Mouse (Mus musculus) adrenal gland, adult (tissue): ENCODE data around the gene Clrn1.
A peak's percentile ranks its signal among the peaks of the same experiment; 100 is the strongest.
"Not testable (repeated sequence)": the region's sequence is repeated elsewhere in the genome, so short reads cannot be mapped to it uniquely, and the experiment has no call there.

Experiments used
- DNase-seq, 2 experiments: peaks; one replicate each; pipeline ENCODE4 v3.0.0; 2022 to 2023; ENCODE audit warnings: low spot score in 1 of 2; ENCODE audit not compliant: inconsistent age in 2 of 2

The Clrn1 gene

GRCm38 (mm10) chr3:58884801-58885573 is at the start of gene Clrn1:
Gene Clrn1, minus strand, starts transcription at chr3:58885340.
- no peak for DNase-seq

DNA sequence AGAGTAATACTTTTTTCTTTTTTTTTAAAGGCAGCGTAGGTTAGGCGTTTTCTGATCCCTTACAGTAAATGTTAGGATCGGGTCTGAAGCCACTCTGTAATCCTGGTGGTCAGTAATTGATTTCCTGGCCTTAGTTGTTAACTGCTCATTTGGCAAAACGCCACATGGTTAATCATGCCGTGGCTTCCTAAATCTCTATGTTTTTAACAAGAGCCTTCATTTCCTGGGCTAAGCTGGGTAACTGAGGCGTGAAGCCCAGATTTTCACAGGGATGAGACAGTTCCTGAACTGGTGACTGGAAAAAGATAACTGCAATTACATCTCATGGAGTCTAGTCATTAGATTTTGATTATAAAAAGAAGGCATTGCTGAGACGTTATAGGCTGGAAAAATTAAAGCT is 38.9 kb upstream of the Clrn1 start:
- no peak for DNase-seq

GRCm38 (mm10) chr3:58923140-58923539 is 38.0 kb upstream of the Clrn1 start:
- no peak for DNase-seq

DNA sequence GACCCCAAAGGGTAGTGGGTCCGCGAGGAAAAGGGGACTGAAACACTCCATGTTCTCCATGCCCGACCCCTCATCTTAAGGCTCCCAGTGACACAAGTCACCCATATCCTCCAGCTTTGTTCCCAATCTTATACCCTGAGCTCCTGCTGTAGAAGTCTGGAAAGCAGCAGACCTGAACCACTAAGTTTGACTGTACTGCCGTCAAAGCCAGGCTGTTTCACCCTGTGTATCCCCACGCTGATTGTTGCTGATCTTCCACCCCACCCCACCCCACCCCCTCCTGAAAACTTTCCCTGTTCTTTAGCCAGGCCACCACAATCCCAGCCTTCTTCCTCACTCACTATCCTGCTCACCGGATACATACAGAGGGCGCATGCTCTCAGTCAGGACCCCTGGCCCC is 37.5 kb upstream of the Clrn1 start:
- DNase-seq, result no peak

- no peak for DNase-seq
Measured at GRCm38 (mm10) chr3:58921316-58921715, 36.2 kb upstream of the Clrn1 start.

- DNase-seq, result no peak
Measured at GRCm38 (mm10) chr3:58904656-58905055, 19.5 kb upstream of the Clrn1 start.

DNA sequence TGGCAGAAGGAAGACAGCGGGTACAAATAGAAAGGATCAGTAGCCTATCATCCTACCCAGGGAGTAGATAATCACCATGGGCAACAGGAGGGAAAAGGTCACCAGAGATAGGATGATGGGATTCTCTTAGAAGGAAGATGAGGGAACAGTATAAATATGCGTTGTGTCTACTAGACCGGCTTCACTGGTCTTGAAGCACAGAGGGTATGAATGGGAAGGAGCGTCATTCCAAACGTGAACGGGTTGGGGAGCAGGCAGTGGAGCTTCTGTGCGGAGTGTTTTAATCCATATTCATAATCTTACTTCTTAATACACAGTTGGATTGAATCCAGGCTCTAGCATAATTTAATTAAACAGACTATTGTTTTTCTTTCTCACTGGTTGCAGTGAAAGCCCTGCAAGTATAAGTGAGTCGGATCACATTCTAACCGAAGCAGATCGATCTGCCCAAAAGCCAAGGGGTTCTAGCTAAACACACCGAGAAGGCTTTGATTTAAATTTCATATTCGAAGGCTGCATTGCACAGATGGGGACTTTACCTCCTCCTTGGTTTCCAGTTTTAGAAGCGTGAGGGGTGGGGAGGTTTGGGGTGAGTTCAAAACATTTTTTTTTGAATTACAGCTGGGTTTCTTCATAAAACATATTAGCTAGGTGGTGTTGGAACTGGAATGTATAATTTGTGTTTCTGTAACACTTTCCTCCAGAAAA is 17.1 kb upstream of the Clrn1 start:
- DNase-seq, result no peak

- no peak for DNase-seq
Measured at GRCm38 (mm10) chr3:58895131-58895530, 10.0 kb upstream of the Clrn1 start.

DNA sequence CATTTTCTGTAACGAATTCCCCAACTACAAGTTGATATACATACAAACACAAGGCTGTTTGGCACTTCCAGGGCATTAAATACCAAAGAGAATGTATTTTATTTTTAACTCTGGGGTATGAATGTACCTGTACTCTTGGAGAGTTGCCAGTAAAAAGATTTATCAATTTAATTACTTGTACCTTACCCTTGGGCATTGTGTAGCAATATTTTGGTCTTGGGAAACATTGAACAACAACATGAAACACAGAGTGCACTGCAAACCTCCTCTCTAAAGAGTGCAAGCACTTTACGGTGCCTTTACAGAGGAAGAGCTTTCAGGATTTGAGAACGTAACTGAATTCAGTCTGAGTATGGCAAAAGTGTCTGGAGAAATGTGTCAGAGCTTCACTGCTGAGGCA is 9.4 kb upstream of the Clrn1 start:
- no peak for DNase-seq

- DNase-seq, result no peak
Measured at GRCm38 (mm10) chr3:58889670-58890069, 4.5 kb upstream of the Clrn1 start.

DNA sequence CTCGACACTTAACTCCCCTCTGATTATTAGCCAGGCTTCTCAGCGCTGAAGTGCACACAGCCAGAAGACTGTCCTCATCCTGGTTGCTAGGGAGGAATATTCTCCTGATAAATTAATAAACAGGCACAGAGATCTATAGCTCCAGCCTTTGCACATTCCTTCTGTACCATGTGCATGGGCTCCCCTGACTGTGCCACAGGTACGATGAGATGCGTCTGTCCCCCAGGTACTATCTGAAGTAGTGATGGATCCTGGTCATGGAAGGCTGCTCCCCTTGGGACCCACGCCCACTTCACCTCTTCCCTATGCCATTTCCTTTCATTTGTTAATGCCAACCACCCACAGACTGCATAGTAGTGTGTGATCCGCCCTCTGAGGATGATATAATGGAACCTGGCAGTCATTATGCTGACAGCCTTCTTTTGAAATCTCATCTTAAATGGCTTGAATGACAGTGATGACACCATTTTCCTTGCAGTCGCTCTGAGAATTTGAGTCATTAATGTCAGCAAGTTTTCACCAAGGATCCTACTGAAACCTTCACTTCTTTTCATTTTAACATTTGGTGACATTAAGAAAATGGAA is 3.1 kb upstream of the Clrn1 start:
- no peak for DNase-seq

DNA sequence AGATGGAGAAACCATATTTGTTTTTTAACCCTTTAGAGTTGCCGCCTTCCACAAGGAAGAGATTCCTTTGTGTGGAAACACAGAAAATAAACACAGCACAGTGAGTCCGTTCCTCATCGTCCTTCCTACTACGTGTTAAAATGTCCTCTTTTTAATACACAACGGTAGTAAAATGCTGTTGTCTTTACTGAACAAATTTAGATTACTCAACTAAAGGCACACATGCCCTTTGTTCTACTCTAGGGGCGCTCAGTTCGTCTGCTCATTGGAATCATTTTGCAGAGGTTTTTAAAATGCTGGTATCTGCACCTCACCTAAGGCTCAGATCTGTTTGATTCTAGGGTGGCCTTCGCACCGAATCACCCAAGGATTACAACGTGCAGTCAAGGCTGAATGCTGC is 2.6 kb upstream of the Clrn1 start:
- DNase-seq, result no peak

- DNase-seq, result no peak
Measured at GRCm38 (mm10) chr3:58883511-58883907, 1.6 kb downstream of the Clrn1 start.

- peak; percentile 57 to 86 for DNase-seq
Measured at GRCm38 (mm10) chr3:58882878-58883510, 2.1 kb downstream of the Clrn1 start.

DNA sequence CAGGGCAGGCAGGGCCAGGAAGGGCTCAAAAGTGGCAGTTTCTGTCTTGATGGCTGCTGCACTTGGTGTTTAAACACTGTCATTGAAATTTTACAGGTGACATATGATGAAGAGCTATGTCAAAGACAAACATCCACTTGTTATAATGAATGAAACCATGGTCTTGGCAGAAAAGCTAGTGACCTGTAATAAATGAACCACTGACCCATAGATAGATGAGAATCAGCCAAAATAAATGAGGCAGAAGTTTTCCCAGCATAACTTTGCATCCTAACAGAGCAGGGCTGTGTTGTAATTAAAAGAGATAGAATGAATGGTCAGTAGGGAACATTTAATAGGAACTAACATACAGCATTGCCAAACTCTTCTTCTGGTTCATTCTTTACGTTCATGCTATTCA is 4.1 kb downstream of the Clrn1 start:
- no peak for DNase-seq

DNA sequence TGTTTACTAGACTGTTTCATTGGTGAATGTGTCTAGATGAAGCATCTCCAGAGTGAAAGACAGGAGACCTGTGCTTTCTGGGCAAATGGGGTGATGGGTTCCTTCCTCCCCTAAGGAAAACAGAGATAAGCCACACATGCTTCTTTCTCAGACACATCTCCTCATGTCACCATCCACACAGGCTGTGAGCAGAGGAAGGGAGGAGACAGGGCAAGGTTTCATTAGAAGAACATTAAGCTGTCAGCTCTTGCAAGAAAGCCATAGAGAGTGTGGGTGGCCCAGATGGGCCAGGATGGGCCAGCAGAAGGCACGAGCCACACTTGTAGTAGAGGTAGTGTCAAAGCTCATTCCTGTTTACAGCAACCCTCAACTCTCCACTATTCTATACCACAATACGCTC is 5.0 kb downstream of the Clrn1 start:
- DNase-seq, result no peak

GRCm38 (mm10) chr3:58871882-58872281 is 13.3 kb downstream of the Clrn1 start:
- not testable (repeated sequence) for DNase-seq

- DNase-seq, result peak in 1 of 2 experiments; percentile 47
Measured at GRCm38 (mm10) chr3:58865690-58866089, 19.4 kb downstream of the Clrn1 start.

DNA sequence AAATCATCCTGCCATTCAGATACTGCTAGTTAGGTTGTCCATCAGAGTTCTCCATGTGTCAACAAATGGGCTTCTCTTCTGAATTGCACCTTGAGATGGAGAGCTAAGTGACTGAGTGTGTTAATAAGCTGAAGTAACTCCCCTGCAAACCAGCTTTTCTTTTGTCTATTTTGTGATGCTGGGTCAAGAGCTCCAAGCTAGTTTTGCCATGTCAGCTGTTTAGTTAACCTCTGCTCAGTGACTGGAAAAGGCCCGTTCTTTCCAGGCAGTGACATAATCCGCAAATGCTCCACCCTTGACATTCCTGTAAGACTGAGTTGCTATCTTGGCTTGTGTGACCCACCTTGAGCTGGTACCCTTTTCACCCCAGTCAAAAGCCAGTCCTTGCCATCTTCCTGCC is 22.2 kb downstream of the Clrn1 start:
- no peak for DNase-seq

- DNase-seq, result peak; percentile 30 to 64
Measured at GRCm38 (mm10) chr3:58843415-58843814, 41.7 kb downstream of the Clrn1 start.

- no peak for DNase-seq
Measured at GRCm38 (mm10) chr3:58833442-58834160, 51.5 kb downstream of the Clrn1 start.
